Mouse (Mus musculus) G1E (cell line): ENCODE results near the gene Cttn.

Experiments used
- CTCF ChIP-seq: IDR thresholded peaks from 2 replicates; pipeline ENCODE4 v1.5.1; 2012; ENCODE audit warnings: low read depth, low read length, inconsistent platforms, mixed read lengths
- GATA1 ChIP-seq: IDR thresholded peaks from 2 replicates; pipeline ENCODE4 v1.6.1; 2012; ENCODE audit warnings: borderline replicate concordance, low read length, inconsistent platforms, mixed read lengths
- GATA2 ChIP-seq: IDR thresholded peaks from 2 replicates; pipeline ENCODE4 v1.6.1; 2012; ENCODE audit warnings: low read depth, low read length, inconsistent platforms, borderline replicate concordance
- TAL1 ChIP-seq: conservative IDR thresholded peaks from 2 replicates; pipeline ENCODE4 v1.6.1; 2012; ENCODE audit warnings: low read depth, low read length, inconsistent platforms, mixed read lengths

DNA sequence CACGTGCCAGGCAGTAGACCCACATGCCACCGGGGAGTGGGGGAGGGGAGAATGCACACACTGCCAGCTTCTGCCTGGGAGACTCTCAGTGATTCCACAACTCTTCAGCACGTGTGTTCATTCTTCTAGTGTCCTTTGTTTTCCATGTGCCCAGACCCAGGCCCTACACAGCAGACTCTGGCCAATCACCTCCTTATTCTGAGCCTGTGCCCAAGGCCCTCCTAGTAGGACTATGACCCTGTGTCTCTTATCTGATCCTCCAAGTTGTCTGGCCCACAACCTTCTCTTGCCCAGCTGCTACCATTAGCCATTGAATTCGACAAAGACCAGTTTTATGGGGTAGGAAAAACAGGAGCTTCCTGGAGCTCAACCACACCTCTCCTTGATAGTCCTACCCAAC is 68.3 kb downstream of the Cttn start:
- no peak for TF ChIP-seq CTCF
- no peak for TF ChIP-seq GATA1
- no peak for TF ChIP-seq GATA2
- TF ChIP-seq TAL1 = no peak
